Mouse (Mus musculus): ENCODE measurements around the gene Wnk4. TPM values are rescaled to one million over a fixed set of nuclear protein-coding genes. Genes with fewer than 3 reads are reported as not detected.

Wnk4 gene
- total RNA-seq, 2 experiments from 2014 or later = 18.5 to 19.8 TPM

DNA sequence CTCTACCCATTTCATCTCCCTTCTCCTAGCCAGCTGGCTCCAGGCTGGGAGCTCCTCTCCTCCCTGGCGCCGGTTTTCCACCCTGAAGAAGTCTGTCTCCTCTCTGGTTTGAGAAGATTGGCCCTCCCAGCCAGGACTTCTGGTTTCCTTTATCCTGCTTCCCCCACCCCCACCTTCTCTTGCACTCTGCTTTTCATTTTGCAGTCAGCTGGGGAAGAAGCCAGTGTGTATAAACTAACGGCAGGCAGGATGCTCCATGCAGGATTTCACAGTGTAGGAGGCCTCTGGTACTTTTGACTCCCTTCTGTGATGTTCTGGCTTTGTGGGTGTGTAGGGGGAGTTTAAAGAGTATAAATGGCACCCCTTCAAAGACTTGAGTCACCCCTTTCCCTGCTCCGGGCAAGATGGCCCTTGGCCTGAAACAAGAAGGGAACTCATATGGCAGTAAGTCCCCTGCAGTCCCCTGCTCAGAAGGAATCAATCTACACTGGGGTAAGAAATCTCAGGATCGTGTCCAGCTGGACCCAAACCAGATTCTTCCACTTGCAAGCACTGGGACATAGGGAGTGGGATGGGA lies 22.2 kb upstream of the Wnk4 start:
- peak; percentile 26 to 42 for DNase-seq
- intact Hi-C loops (cut with DNase I) = no loop called here

- DNase-seq = peak; percentile 50 to 57
- intact Hi-C loops (cut with DNase I) = no loop called here
Measured at GRCm38 (mm10) chr11:101245071-101245470, 15.3 kb upstream of the Wnk4 start.

DNA sequence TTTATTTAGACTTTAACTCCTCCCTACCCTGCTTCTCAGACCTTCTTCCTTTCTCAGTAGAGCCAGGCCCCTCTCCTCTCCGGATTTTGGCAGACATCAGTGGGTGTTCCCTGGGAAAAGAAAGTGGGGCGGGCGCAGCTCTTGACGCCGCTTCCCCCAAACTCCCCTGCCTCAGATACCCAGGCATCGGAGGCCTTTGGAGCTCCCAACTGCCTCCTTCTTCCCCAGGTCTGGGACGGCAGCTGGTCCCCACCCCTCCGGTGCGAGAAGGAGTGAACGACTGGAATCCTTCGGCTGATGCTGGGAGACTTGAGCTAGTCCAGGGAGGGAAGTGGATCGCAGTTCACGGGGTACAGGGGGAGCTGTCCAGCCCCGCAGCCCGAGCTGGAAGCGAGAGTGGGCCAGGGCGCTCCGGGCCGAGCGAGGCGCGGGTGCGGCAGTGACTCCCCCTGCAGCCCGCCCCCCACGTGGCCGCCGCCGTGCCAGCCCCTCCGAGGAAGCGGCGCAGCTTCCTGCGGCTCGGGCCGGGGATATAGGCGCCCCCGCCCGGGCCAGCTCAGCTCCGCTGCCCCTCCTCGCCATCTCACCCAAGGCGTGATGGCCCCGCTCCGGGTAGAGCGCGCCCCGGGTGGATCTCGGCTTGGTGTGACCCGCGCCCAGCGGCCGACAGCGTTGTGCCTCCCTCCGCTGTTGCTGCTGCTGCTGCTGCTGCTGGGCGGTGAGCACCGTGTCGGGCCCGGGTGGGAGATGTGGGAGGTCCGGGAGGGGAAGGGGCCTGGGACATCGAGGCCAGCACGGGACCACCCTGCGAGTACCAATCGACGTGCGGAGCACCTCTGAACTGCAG lies 14.3 kb upstream of the Wnk4 start, which contains the start of gene Ramp2:
Gene Ramp2 (plus strand): TSS at position 174 of the 847 bp plus-strand sequence.
- intact Hi-C loops (cut with DNase I) = no loop called here

DNA sequence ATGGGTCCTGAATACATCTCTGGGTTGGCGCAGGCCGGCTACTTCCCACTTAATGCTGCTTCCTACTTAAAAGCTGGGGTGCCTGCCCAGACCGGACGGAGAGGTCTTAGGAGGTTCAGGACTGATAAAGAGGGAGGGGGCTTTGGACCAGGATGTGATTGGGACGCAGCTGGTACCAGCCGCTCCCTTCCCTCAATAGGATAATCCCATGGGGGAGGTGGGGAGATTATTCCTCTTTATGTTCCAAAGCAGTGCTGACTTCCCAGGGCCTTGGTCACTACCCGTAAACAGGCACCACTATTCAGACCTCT lies 13.7 kb upstream of the Wnk4 start:
- intact Hi-C loops (cut with DNase I) = loop anchor here (1.0 kb wide), 1 partner anchor 15 kb away; no protein-coding TSS in a partner anchor
- peak in 1 of 2 experiments; percentile 42 for DNase-seq

More for the DNA sequence above, 14.3 kb upstream of the Wnk4 start, which contains the start of gene Ramp2:
- DNase-seq = peak; percentile 75 to 85

- DNase-seq = no peak
- intact Hi-C loops (cut with DNase I) = loop anchor here (1.0 kb wide), 2 partner anchors 16 to 35 kb away; no protein-coding TSS in a partner anchor
Measured at GRCm38 (mm10) chr11:101247521-101248030, 12.8 kb upstream of the Wnk4 start.

DNA sequence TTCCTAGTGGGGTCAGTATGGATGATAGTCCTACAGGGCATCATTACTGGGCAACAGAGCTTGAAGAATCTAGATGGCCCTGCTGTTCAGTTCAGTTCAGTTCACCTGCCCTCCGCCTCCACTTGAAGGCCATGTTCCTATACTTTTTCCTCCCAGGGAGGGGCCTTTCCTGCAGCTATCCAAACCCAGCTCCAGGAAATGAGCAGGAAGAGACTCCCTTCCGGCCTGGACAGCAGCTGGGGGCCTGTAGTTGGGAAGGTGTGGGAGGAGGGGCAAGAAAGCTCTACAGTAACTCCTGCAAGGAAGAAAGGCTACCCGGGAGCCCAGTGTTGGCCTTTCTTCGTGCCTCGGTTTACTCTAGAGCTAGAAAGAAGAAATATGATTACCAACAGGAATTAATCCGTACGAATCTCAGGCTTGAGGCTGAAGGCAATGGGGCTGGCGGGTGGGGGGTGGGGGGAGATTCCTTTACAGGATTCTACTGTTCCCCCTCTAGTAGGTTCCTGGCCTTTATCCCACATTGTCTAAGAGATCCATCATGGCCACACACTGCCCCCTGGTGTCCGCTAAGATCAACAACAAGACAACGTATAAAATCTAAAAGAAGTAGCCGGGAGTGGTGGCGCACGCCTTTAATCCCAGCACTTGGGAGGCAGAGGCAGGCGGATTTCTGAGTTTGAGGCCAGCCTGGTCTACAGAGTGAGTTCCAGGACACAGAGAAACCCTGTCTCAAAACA lies 11.9 kb upstream of the Wnk4 start:
- peak; percentile 78 to 83 for DNase-seq
- intact Hi-C loops (cut with DNase I) = loop anchor here (1.0 kb wide), 1 partner anchor 36 kb away; no protein-coding TSS in a partner anchor

DNA sequence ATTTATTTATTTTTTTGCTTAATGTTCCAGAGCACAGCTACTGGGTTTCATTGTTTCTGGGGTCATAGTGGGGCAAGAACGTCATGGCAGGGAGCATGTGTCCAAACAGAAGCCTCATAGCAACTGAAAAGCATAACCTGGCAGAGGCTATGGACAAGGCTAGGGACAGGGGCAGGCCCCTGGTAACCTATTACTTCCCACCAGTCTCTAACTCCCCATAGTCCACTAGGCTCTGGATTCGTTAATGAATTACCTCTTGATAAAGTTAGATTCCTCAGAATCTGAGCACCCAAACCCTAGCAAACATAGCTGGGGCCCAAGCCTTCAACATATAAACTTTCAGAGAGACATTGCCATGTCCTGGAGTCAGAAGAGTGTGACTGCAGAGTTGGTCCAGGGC lies 9.3 kb upstream of the Wnk4 start:
- no peak for DNase-seq
- intact Hi-C loops (cut with DNase I) = no loop called here

DNA sequence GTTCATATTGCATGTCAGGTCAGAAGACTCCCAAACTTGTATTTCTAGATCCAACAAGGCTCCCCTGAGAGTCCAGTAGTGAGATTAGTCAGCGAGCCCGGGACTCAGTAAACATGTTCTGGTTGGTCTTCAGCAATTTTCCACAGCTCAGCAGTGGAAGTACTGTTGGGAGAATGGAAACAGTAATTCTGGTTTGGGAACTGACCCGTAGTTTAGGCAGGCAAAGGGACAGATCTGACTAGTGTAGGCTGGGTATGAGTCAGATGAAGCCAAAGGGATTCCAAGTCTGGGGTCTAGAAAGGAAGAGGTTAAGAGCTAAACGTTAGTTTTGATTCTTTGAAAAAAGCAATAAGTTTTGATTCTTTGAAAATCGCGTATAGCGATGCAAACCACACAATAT lies 7.4 kb upstream of the Wnk4 start:
- intact Hi-C loops (cut with DNase I) = loop anchor here (1.0 kb wide), 1 partner anchor 49 kb away; the partner anchor contains the start of gene Becn1
- DNase-seq = no peak

GRCm38 (mm10) chr11:101253613-101254389 lies 6.6 kb upstream of the Wnk4 start, which contains the start of gene Vps25:
Vps25 (plus strand) TSS chr11:101253707.
- intact Hi-C loops (cut with DNase I) = loop anchor here (1.0 kb wide), 1 partner anchor 48 kb away; the partner anchor contains the start of gene Becn1
- peak; percentile 87 to 88 for DNase-seq

GRCm38 (mm10) chr11:101255826-101256775 lies 4.3 kb upstream of the Wnk4 start:
- intact Hi-C loops (cut with DNase I) = no loop called here

GRCm38 (mm10) chr11:101259261-101259712 lies 1.1 kb upstream of the Wnk4 start:
- intact Hi-C loops (cut with DNase I) = no loop called here
- DNase-seq = no peak

More at GRCm38 (mm10) chr11:101255826-101256775, 4.3 kb upstream of the Wnk4 start:
- peak in 1 of 2 experiments; percentile 37 for DNase-seq

DNA sequence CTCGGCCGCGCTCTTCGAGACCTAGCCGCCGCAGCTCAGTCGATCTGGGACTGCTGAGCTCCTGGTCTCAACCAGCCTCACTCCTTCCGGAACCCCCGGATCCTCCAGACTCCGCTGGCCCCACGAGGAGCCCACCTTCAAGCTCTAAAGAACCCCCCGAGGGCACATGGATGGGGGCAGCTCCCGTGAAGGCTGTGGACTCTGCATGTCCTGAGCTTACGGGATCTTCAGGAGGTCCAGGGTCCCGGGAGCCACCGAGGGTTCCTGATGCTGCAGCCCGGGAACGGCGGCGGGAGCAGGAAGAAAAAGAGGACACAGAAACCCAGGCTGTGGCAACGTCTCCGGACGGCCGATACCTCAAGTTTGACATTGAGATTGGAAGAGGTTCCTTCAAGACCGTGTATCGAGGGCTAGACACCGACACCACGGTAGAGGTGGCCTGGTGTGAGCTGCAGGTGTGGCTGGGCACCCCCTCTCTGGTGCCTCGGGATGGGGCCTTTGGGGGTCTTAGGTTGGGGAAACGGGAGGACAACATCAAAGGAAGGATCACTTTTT lies 536 bp downstream of the Wnk4 start:
- intact Hi-C loops (cut with DNase I) = no loop called here
- no peak for DNase-seq

DNA sequence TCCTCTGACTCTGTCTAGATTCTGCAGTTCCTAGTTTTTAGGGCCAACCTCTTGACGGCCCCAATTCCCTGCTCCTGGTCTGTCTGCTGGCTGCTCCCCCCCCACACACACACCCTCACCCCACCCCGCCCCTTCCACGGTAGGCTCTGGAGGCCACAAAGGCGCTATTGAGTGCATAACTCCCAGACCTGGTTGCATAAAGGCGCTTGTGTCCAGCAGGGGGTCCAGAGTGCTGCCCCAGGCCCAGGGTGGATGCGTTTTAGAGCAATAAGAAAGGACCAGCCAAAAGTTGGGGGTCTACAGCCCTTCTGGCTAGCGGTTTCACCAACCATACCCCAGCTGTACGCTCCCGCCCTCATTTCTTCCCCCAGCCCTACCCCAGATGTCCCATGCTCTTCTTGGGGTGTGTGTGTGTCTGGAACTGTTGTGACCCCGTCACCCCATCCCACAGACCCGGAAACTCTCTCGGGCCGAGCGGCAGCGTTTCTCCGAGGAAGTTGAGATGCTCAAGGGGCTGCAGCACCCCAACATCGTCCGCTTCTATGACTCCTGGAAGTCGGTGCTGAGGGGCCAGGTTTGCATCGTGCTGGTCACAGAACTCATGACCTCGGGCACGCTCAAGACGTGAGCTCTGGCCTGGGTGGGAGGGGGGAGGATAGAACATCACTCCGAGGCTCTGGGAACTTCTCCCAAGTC lies 2.1 kb downstream of the Wnk4 start:
- intact Hi-C loops (cut with DNase I) = no loop called here
- no peak for DNase-seq

- no peak for DNase-seq
- intact Hi-C loops (cut with DNase I) = no loop called here
Measured at GRCm38 (mm10) chr11:101263138-101263988, 3.0 kb downstream of the Wnk4 start.

- DNase-seq = no peak
- intact Hi-C loops (cut with DNase I) = no loop called here
Measured at GRCm38 (mm10) chr11:101263989-101264280, 3.6 kb downstream of the Wnk4 start.

GRCm38 (mm10) chr11:101264954-101265471 lies 4.6 kb downstream of the Wnk4 start:
- no peak for DNase-seq
- intact Hi-C loops (cut with DNase I) = no loop called here

- intact Hi-C loops (cut with DNase I) = no loop called here
- DNase-seq = no peak
Measured at GRCm38 (mm10) chr11:101265906-101266305, 5.5 kb downstream of the Wnk4 start.
